In genomic region chr9:49523881-49524280, GRCm38 (mm10) we compare ENCODE assay signal across 25 mouse cellular contexts. TPM values are rescaled to one million over a fixed set of nuclear protein-coding genes. Genes with fewer than 3 reads are reported as not detected.
A peak's percentile ranks its signal among the peaks of the same experiment; 100 is the strongest.
DNase-seq lines count a peak whose midpoint lies in the region; ATAC-seq and TF ChIP-seq lines count a peak whose summit lies in the region.
"Had no signal": no experiment of that assay in that cellular context is flagged by ENCODE, and none has a peak within 500 bp of the region (broad histone marks: within the 10 kb centered on the region; RNA-seq: fewer than 3 reads in every experiment).

No protein-coding gene starts in this region.

- no peak overlapping the region for H3K4me3 ChIP-seq in embryonic fibroblast, embryonic 13.5 days (ENCODE audit: insufficient read depth, low read length)
- no peak overlapping the region for H3K4me3 ChIP-seq in kidney, embryonic 16.5 days (ENCODE audit: low read length)
- H3K4me3 ChIP-seq: forebrain, embryonic 10.5 days; forebrain, embryonic 13.5 days; heart, embryonic 12.5 days; heart, embryonic 15.5 days; hindbrain, embryonic 10.5 days; hindbrain, embryonic 13.5 days had no signal

- H3K4me1 ChIP-seq in embryonic fibroblast, embryonic 13.5 days (ENCODE audit: control insufficient read depth, insufficient read depth, low read length), result no peaks in the 10 kb centered on the region
- no peaks in the 10 kb centered on the region for H3K4me1 ChIP-seq in kidney, embryonic 16.5 days (ENCODE audit: insufficient read depth, low read length)
- H3K4me1 ChIP-seq: heart, embryonic 12.5 days had no signal

- H3K27ac ChIP-seq in embryonic fibroblast, embryonic 13.5 days (ENCODE audit: insufficient read depth, low read length), result 0 out of 2 replicates have a peak overlapping the region, but pooled peaks have one; percentile 11
- no peak overlapping the region for H3K27ac ChIP-seq in kidney, embryonic 16.5 days (ENCODE audit: low read length)
- H3K27ac ChIP-seq: forebrain, embryonic 10.5 days; forebrain, embryonic 13.5 days; heart, embryonic 15.5 days; hindbrain, embryonic 10.5 days had no signal

- no peak for TF ChIP-seq POLR2A in embryonic fibroblast, embryonic 13.5 days (IDR thresholded peaks at IDR 0.05; ENCODE audit: low read depth, low read length)

- no peaks in the 10 kb centered on the region for H3K9me3 ChIP-seq in kidney, embryonic 16.5 days (ENCODE audit: low read length)
- H3K9me3 ChIP-seq: forebrain, embryonic 10.5 days; forebrain, embryonic 13.5 days; heart, embryonic 12.5 days; heart, embryonic 15.5 days; hindbrain, embryonic 10.5 days; hindbrain, embryonic 13.5 days had no signal

- ATAC-seq in inflammation-experienced regulatory T-cells, adult 6 months, result no peak
- ATAC-seq in kidney, embryonic 16.5 days (ENCODE audit: low FRiP score, low TSS enrichment), result no peak
- ATAC-seq: forebrain, embryonic 13.5 days; forebrain, embryonic 16.5 days; hindbrain, embryonic 16.5 days; intestine, embryonic 16.5 days had no signal

- peaks cover 27% of the 10 kb centered on the region for H3K36me3 ChIP-seq in kidney, embryonic 16.5 days (ENCODE audit: insufficient read depth, low read length)

- H3K9ac ChIP-seq in kidney, embryonic 16.5 days (replicated peaks; ENCODE audit: low read length), result no peak overlapping the region
- H3K9ac ChIP-seq: forebrain, embryonic 13.5 days; heart, embryonic 12.5 days; heart, embryonic 15.5 days; hindbrain, embryonic 13.5 days had no signal

- H3K4me2 ChIP-seq in kidney, embryonic 16.5 days (replicated peaks; ENCODE audit: low read depth, low read length), result no peak overlapping the region
- H3K4me2 ChIP-seq: forebrain, embryonic 13.5 days; heart, embryonic 12.5 days; heart, embryonic 15.5 days; hindbrain, embryonic 13.5 days had no signal

- 68% methylated on average over 9 of the region's 9 CpGs for WGBS in kidney, embryonic 16.5 days

- no peak for TF ChIP-seq CTCF in embryonic fibroblast, embryonic 13.5 days (IDR thresholded peaks at IDR 0.05; ENCODE audit: borderline replicate concordance, insufficient read depth, low read length)

- peak; percentile 22 for DNase-seq in MN1 (ENCODE audit: low spot score)
- peak; percentile 41 for DNase-seq in gonadal fat pad, adult 2 months (ENCODE audit: low read depth)
- DNase-seq in adipocyte (ENCODE audit: low spot score), result no peak
- DNase-seq: adrenal gland, adult 8-10 months; adrenal gland, postnatal 36 days; cerebellum, adult 18-20 months; cerebellum, adult 9-10 months; cerebellum, postnatal 14 days; gastrocnemius, postnatal 10 days; gastrocnemius, postnatal 36 days; heart, adult 18-20 months; heart, postnatal 10 days; heart, postnatal 36 days had no signal

- no peaks in the 10 kb centered on the region for H3K27me3 ChIP-seq in kidney, embryonic 16.5 days (ENCODE audit: insufficient read depth, low read length)
- H3K27me3 ChIP-seq: forebrain, embryonic 13.5 days; heart, embryonic 12.5 days; heart, embryonic 15.5 days; hindbrain, embryonic 13.5 days had no signal

RNA-seq across cellular contexts. Expression of gene Ttc12, which starts 37.9 kb away (rescaled TPM):
- 9.6 and 14.8 TPM in 2 replicates for polyA plus RNA-seq in embryonic fibroblast, embryonic 13.5 days (2011; ENCODE audit: insufficient read length, low read depth, missing spikeins)
- 2.3 and 2.7 TPM in 2 replicates for polyA plus RNA-seq in gonadal fat pad, adult 2 months (2012; rRNA removed)
- polyA plus RNA-seq in inflammation-experienced regulatory T-cells, adult 6 months (2017; shearing (Covaris generic)), result not detected
- polyA plus RNA-seq in kidney, embryonic 16.5 days (2015; fragmentation: Nextera tagmentation; extraction: Ambion mirVana), result 3.5 and 4.0 TPM in 2 replicates
